Mouse (Mus musculus): ENCODE measurements at regions not wholly inside any gene's neighbourhood (a gene's known extent, or its start where the extent isn't known, plus 50 kb on each side); places are given as distances from the start of the nearest gene placed in this dataset.

DNA sequence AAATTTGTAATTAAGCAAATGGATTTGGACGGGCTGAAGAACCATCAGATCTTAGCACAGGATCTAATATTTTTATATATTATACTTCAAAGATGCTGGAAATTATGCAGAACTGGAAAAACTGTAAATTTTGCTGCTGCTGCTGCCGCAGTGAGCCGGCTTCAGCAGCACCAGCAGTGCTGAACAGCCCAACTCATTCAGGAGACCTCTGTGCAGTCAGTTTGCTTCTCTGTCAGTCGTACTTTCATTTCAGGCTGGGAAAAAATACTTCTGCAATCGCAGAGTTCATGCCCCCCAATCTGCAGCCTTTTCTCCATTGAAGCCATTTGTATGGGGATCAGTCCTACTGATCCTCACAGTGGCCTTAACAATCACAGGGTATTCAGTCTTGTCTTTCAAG is 53.4 kb upstream of the Trpc3 start:
- DNase-seq (ENCODE audit: low spot score) (no peak), ATAC-seq (no peak)
- H3K4me2 ChIP-seq (replicated peaks; ENCODE audit: low read depth, low read length): no peak overlapping the region
- H3K27ac ChIP-seq (ENCODE audit: low read length): no peak overlapping the region
- H3K9me3 ChIP-seq (ENCODE audit: low read length): no peaks in the 10 kb centered on the region
- H3K36me3 ChIP-seq (ENCODE audit: insufficient read depth, low read length): no peaks in the 10 kb centered on the region
- no peaks in the 10 kb centered on the region for H3K27me3 ChIP-seq (replicated peaks; ENCODE audit: insufficient read depth, low read length)
- H3K9ac ChIP-seq (replicated peaks; ENCODE audit: low read depth): no peak overlapping the region
- no peak overlapping the region for H3K4me3 ChIP-seq (ENCODE audit: low read depth, low read length)
- 77% methylated on average over 5 of the region's 5 CpGs for WGBS
- TF ChIP-seq EP300 (IDR thresholded peaks at IDR 0.05) (no peak), CTCF (IDR thresholded peaks at IDR 0.05) (no peak)
- H3K4me1 ChIP-seq (ENCODE audit: insufficient read depth, low read depth, low read length): no peaks in the 10 kb centered on the region

DNA sequence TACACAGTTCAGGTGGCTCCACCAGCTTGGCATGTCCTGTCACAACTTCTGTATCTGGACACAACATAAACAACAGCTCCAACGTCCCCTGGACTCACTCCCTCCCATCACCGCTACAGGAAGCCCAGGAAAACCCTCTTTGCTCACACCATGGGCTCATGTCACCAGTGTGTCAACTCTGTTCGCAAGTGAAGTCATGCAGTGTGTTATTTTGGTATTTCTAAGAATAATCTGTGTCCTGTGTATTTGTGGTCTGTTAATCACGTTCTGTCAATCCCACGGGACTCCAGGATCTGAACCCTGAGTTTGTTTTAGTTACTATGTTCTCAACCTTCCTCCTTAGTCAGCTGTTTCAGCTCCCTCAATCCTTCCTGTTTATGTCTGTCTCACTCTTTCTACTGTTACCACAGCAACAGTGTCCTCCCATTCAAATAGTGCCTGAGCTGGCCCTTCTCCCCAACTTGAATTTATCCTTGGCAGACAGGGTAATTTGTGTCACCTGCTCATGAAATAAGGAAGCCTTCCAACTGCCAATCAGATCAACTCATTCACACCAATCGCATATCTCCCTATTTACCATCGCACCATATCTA is 64.5 kb upstream of the Trpc3 start:
- 48% methylated on average over 7 of the region's 7 CpGs for WGBS
- TF ChIP-seq EP300 (IDR thresholded peaks at IDR 0.05) (peak; percentile 16; the same call in 1 of the 2 replicates), CTCF (IDR thresholded peaks at IDR 0.05) (no peak)
- DNase-seq (ENCODE audit: low spot score) (peak; percentile 22), ATAC-seq (peak; percentile 69)
- no peaks in the 10 kb centered on the region for H3K27me3 ChIP-seq (replicated peaks; ENCODE audit: insufficient read depth, low read length)
- H3K4me3 ChIP-seq (ENCODE audit: low read depth, low read length): no peak overlapping the region
- H3K9me3 ChIP-seq (ENCODE audit: low read length): no peaks in the 10 kb centered on the region
- no peaks in the 10 kb centered on the region for H3K36me3 ChIP-seq (ENCODE audit: insufficient read depth, low read length)
- no peak overlapping the region for H3K27ac ChIP-seq (ENCODE audit: low read length)
- H3K4me1 ChIP-seq (ENCODE audit: insufficient read depth, low read depth, low read length): peaks cover 4% of the 10 kb centered on the region; the same call in 1 of the 2 replicates
- no peak overlapping the region for H3K9ac ChIP-seq (replicated peaks; ENCODE audit: low read depth)
- no peak overlapping the region for H3K4me2 ChIP-seq (replicated peaks; ENCODE audit: low read depth, low read length)

DNA sequence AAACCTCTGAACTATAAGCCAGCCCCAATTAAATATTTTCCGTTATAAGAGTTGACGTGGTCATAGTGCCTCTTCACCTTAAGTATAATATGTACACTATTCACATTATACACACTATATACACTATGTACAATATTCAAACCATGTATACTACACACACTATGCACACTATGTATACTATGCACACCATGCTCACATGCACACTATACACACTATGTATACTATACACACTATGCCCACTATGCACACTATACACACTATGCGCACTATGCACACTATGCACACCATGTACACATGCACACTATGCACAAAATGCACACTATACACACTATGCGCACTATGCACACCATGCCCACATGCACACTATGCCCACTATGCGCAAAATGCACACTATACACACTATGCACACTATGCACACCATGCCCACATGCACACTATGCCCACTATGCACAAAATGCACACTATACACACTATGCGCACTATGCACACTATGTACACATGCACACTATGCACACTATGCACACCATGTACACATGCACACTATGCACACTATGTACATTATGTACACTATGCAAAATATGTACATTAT is 72.2 kb upstream of the Trpc3 start:
- ATAC-seq: no peak
- no peaks in the 10 kb centered on the region for H3K9me3 ChIP-seq (ENCODE audit: low read length)
- H3K9ac ChIP-seq (replicated peaks; ENCODE audit: low read depth): no peak overlapping the region
- WGBS: 95% methylated on average over 6 of the region's 6 CpGs
- no peak for DNase-seq (ENCODE audit: low spot score)
- no peak overlapping the region for H3K4me3 ChIP-seq (ENCODE audit: low read depth, low read length)
- no peaks in the 10 kb centered on the region for H3K36me3 ChIP-seq (ENCODE audit: insufficient read depth, low read length)
- H3K4me2 ChIP-seq (replicated peaks; ENCODE audit: low read depth, low read length): no peak overlapping the region
- no peaks in the 10 kb centered on the region for H3K4me1 ChIP-seq (ENCODE audit: insufficient read depth, low read depth, low read length)
- no peaks in the 10 kb centered on the region for H3K27me3 ChIP-seq (replicated peaks; ENCODE audit: insufficient read depth, low read length)
- no peak overlapping the region for H3K27ac ChIP-seq (ENCODE audit: low read length)
- TF ChIP-seq EP300 (IDR thresholded peaks at IDR 0.05): no peak
- no peak for TF ChIP-seq CTCF (IDR thresholded peaks at IDR 0.05)

DNA sequence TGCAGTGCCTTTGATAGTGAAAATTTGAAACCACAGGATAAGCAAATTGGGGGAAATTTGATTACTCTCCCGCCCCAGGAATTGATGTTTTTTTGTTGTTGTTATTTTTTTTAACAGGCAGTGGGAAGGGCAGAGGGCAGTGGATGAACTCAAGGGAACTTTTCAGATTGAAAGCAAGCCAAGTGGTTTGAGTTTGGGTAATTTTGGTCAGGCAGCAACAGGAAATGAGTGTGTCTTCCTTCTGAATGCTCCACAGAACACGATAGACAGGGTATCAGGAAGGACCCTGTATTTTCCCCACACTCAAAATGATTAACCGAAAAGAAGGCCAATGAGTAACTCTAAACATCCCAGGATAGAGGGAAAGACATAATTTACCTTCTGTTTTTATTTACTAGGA is 72.9 kb upstream of the Trpc3 start:
- H3K4me2 ChIP-seq (replicated peaks; ENCODE audit: low read depth, low read length): no peak overlapping the region
- no peak overlapping the region for H3K9ac ChIP-seq (replicated peaks; ENCODE audit: low read depth)
- DNase-seq (ENCODE audit: low spot score): no peak

DNA sequence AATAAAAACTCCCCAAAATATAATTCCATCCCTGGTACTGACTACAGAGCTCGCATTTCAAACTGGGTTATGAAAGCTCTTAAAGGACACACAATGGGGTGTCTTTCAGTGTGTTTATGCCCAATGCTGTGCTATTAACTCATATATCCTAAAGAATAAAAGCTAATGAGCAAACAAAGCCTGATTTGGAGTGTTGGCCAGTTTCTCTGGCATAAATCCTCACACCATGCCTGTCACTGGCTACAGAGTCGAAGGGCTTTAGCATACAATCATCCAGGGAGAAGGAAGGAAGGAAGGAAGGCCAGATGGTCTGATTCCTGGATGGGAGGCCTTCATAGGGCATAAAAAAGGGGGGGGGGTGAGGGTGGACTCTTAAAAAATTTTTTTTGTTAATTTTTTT is 74.8 kb upstream of the Trpc3 start:
- WGBS: 56% methylated on average over 2 of the region's 2 CpGs
- no peaks in the 10 kb centered on the region for H3K36me3 ChIP-seq (ENCODE audit: insufficient read depth, low read length)
- no peak for DNase-seq (ENCODE audit: low spot score)

More for the DNA sequence above, 72.9 kb upstream of the Trpc3 start:
- H3K27ac ChIP-seq (ENCODE audit: low read length): no peak overlapping the region
- no peaks in the 10 kb centered on the region for H3K4me1 ChIP-seq (ENCODE audit: insufficient read depth, low read depth, low read length)
- WGBS: 50% methylated on average over 3 of the region's 3 CpGs
- TF ChIP-seq CTCF (IDR thresholded peaks at IDR 0.05) (no peak), EP300 (IDR thresholded peaks at IDR 0.05) (no peak)
- H3K9me3 ChIP-seq (ENCODE audit: low read length): no peaks in the 10 kb centered on the region
- H3K4me3 ChIP-seq (ENCODE audit: low read depth, low read length): no peak overlapping the region
- no peak for ATAC-seq
- no peaks in the 10 kb centered on the region for H3K27me3 ChIP-seq (replicated peaks; ENCODE audit: insufficient read depth, low read length)
- no peaks in the 10 kb centered on the region for H3K36me3 ChIP-seq (ENCODE audit: insufficient read depth, low read length)

DNA sequence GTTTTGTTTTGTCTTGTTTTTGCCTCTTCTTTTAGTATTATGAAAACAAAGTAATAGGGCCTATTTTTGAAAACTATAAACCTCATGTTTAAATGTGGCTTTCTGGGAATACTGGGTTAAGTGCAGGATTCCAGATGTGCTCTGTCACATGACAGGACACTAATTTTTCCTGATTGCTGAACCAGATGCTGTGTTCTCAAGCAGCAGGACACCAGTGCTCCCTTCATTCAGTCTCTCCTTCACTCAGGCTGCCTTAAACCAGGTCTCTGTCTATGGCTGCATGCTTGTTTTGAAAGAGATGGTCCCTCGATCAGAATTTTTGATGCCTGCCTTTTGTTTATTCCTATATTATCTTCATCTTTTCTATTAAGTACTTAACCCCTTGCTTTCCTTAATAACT is 80.1 kb upstream of the Trpc3 start:
- H3K4me1 ChIP-seq (ENCODE audit: insufficient read depth, low read depth, low read length): no peaks in the 10 kb centered on the region
- no peaks in the 10 kb centered on the region for H3K36me3 ChIP-seq (ENCODE audit: insufficient read depth, low read length)
- 47% methylated on average over 1 of the region's 1 CpGs for WGBS
- no peak overlapping the region for H3K9ac ChIP-seq (replicated peaks; ENCODE audit: low read depth)
- H3K27ac ChIP-seq (ENCODE audit: low read length): no peak overlapping the region
- ATAC-seq (no peak), DNase-seq (ENCODE audit: low spot score) (no peak)
- H3K27me3 ChIP-seq (replicated peaks; ENCODE audit: insufficient read depth, low read length): no peaks in the 10 kb centered on the region
- TF ChIP-seq EP300 (IDR thresholded peaks at IDR 0.05): no peak
- no peak for TF ChIP-seq CTCF (IDR thresholded peaks at IDR 0.05)
- H3K9me3 ChIP-seq (ENCODE audit: low read length): no peaks in the 10 kb centered on the region
- H3K4me3 ChIP-seq (ENCODE audit: low read depth, low read length): no peak overlapping the region
- no peak overlapping the region for H3K4me2 ChIP-seq (replicated peaks; ENCODE audit: low read depth, low read length)

More for the DNA sequence above, 74.8 kb upstream of the Trpc3 start:
- no peaks in the 10 kb centered on the region for H3K27me3 ChIP-seq (replicated peaks; ENCODE audit: insufficient read depth, low read length)
- TF ChIP-seq EP300 (IDR thresholded peaks at IDR 0.05): no peak
- TF ChIP-seq CTCF (IDR thresholded peaks at IDR 0.05): no peak
- H3K4me2 ChIP-seq (replicated peaks; ENCODE audit: low read depth, low read length): no peak overlapping the region
- H3K4me1 ChIP-seq (ENCODE audit: insufficient read depth, low read depth, low read length): no peaks in the 10 kb centered on the region
- no peak overlapping the region for H3K9ac ChIP-seq (replicated peaks; ENCODE audit: low read depth)
- H3K27ac ChIP-seq (ENCODE audit: low read length): no peak overlapping the region
- H3K4me3 ChIP-seq (ENCODE audit: low read depth, low read length): no peak overlapping the region
- no peaks in the 10 kb centered on the region for H3K9me3 ChIP-seq (ENCODE audit: low read length)
- ATAC-seq: no peak
